Mouse (Mus musculus) liver, embryonic 14.5 days (tissue): ENCODE data around the gene 4930451I11Rik. TPM values are rescaled to one million over a fixed set of nuclear protein-coding genes. Genes with fewer than 3 reads are reported as not detected.

Source experiments
- ATAC-seq: fragments of 200-750 bp; cut with Nextera tagmentation; 2 replicates; pipeline ENCODE4 v1.8.0; 2017; ENCODE audit warnings: moderate number of reproducible peaks, mild to moderate bottlenecking, moderate library complexity; ENCODE audit not compliant: insufficient read depth
- DNase-seq, 3 experiments: peaks; one replicate each; pipeline ENCODE4 v3.0.0-alpha.2; 2012 to 2013; ENCODE audit warnings: low read depth in 3 of 3, low spot score in 3 of 3
- H3K27ac ChIP-seq: fragments of 300-500 bp; sonication (generic); 2 replicates; pipeline ENCODE4 v1.5.1; 2014; ENCODE audit warnings: moderate library complexity, mild to moderate bottlenecking, control low read depth, inconsistent platforms
- H3K27me3 ChIP-seq: fragments of 300-500 bp; sonication (generic); 2 replicates; pipeline ENCODE4 v1.6.1; 2014; ENCODE audit warnings: mild to moderate bottlenecking, low read length, moderate library complexity; ENCODE audit not compliant: control insufficient read depth, insufficient read depth
- H3K36me3 ChIP-seq: fragments of 300-500 bp; sonication (generic); replicated peaks from 2 replicates; pipeline ENCODE4 v1.6.1; 2014; ENCODE audit warnings: low read depth; ENCODE audit not compliant: control insufficient read depth, insufficient read depth
- H3K4me1 ChIP-seq, 2 experiments: fragments of 200-500 bp in 1 of 2; fragments of 300-500 bp in 1 of 2; sonication (generic) in 1 of 2; replicated peaks; 2 replicates each; pipeline ENCODE4 v1.6.1; 2012 to 2014; ENCODE audit warnings: antibody characterized with exemption in 1 of 2, inconsistent platforms in 1 of 2, low read length in 1 of 2; ENCODE audit not compliant: control insufficient read depth in 2 of 2, insufficient read depth in 2 of 2
- H3K4me2 ChIP-seq: fragments of 300-500 bp; sonication (generic); 2 replicates; pipeline ENCODE4 v1.6.1; 2014; ENCODE audit warnings: low read depth, mild to moderate bottlenecking, control low read depth, moderate library complexity
- H3K4me3 ChIP-seq, 2 experiments: fragments of 200-500 bp in 1 of 2; fragments of 300-500 bp in 1 of 2; sonication (generic) in 1 of 2; 2 replicates each; pipeline ENCODE4 v1.5.1; 2012 to 2014; ENCODE audit warnings: low read depth in 2 of 2, low read length in 2 of 2, mild to moderate bottlenecking in 2 of 2, control low read depth in 1 of 2, inconsistent platforms in 1 of 2, moderate library complexity in 1 of 2; ENCODE audit not compliant: insufficient read depth in 1 of 2
- H3K9ac ChIP-seq: fragments of 300-500 bp; sonication (generic); replicated peaks from 2 replicates; pipeline ENCODE4 v1.6.1; 2014; ENCODE audit warnings: mild to moderate bottlenecking, control low read depth, moderate library complexity
- H3K9me3 ChIP-seq: fragments of 300-500 bp; sonication (generic); 2 replicates; pipeline ENCODE4 v1.6.1; 2016; ENCODE audit warnings: low read length, mixed read lengths; ENCODE audit not compliant: control insufficient read depth
- CTCF ChIP-seq: IDR thresholded peaks from 2 replicates; pipeline ENCODE4 v1.5.1; 2016; ENCODE audit warnings: antibody characterized with exemption, low read depth, control low read depth
- EP300 ChIP-seq: IDR thresholded peaks from 2 replicates; pipeline ENCODE4 v1.6.1; 2016; ENCODE audit warnings: antibody characterized with exemption, low read depth
- WGBS: fragments of 180-500 bp; shearing (Covaris S2); extraction: QIAGEN DNeasy Blood & Tissue Kit; methylation state at CpG from one replicate; pipeline ENCODE4 v1.1.7; 2014; ENCODE audit not compliant: insufficient replicate concordance; 5-methylcytosine and 5-hydroxymethylcytosine counted together
- polyA plus RNA-seq, 2 experiments: library from polyadenylated mRNA; depleted of rRNA in 1 of 2; stranded (reverse) in 1 of 2; unstranded in 1 of 2; fragments of >200 nt; fragmentation: Nextera tagmentation in 1 of 2; extraction: Ambion mirVana in 1 of 2; gene quantifications; 2 replicates each; pipeline versions ENCODE4 v1.2.1 to v1.2.3; 2012 to 2014

4930451I11Rik gene
- polyA plus RNA-seq, 2 experiments: not detected

DNA sequence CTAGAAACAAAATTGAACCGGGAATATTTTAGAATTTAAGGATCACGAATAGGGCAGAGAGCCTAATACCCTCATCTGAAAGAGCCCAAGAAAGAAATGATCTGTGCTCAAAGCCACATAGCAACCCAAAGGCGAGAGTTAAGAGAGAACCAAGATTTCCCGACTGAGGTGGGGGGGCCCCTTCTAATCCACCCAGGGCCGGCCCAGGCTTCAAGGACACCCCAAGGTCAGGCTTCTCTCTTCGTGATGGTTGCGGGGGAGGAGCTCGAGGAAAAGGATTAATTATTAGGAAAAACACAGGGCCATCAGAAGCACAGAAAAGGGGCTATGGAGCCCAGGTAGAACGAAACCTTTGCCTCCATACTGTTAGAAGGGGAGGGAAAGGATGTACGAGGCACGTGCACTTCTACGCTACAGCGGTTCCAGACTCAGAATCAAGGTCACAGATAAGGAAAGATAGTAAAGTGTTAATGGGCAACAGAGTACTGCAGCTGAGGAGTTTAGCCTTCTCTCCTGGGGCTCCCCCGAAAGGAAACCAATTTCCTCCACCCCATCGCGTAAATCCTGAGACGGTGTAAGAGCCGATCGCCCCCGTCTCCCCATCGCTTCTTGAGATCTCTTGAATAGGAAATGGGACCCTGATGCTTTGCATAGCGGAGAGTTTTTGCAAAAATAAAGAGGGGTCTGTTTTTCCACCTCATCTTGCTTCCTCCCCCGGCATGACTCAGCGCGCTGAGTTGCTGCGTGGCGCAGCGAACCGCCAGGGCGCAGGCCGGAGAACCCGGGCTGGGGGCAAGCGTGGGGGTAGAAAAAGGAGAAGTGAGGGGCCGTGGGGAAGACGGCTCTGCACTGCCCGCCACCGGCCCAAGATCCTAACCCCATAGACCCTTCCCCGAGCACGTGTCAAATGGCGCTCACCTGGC is 33.1 kb downstream of the 4930451I11Rik start:
- peak overlapping the region; percentile 99 for H3K4me2 ChIP-seq
- peaks cover 21% of the 10 kb centered on the region for H3K36me3 ChIP-seq
- H3K27me3 ChIP-seq: no peaks in the 10 kb centered on the region
- no peaks in the 10 kb centered on the region for H3K9me3 ChIP-seq
- DNase-seq (no peak), ATAC-seq (peak; percentile 52)
- H3K9ac ChIP-seq: peak overlapping the region; percentile 81
- TF ChIP-seq EP300 (no peak), CTCF (no peak; the same call in 1 of the 2 replicates)
- H3K4me1 ChIP-seq: peaks cover 13 to 23% of the 10 kb centered on the region in 2 experiments
- peak overlapping the region; percentile 84 for H3K27ac ChIP-seq
- WGBS: under 1% methylated on average over 40 of the region's 40 CpGs
- peak overlapping the region; percentile 70 to 72 for H3K4me3 ChIP-seq

DNA sequence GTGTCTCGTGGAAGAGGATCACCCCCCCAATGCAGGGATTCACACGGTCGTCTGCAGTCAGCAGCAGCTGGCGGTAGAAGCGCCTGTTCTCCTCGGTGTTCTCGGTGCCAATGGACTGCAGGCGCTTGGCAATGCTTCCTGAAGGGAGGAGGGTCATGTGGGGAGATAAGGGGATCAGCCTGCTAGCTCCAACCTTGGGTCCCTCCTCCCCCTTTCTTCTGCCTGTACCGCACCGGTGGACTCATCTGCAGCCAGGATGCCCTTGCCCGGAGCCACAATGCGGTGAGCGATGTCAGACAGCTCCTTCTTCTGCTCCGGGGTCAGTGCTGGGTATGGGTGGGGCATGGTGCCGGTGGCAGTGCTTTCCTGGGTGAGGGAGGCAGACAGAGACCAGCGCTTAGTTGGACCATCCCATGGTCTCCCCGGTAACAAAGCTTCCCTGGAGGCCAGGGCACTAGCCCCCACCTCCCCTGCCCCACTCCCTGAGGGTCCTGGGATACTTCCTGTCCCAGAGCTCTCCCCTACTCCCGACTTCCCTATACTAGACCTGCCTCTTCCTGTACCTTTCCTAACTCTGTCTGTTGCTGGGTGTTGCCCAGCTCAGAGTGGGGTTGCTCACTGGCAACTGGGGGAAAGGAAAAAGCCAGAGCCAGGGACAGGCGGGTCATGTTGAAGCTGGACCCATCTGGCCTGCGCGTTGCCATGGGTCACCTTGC is 33.9 kb downstream of the 4930451I11Rik start, which contains the start of gene Fam57b:
Gene Fam57b, plus strand, starts transcription at position 258 of the 716 bp plus-strand sequence.
- ATAC-seq: no peak

DNA sequence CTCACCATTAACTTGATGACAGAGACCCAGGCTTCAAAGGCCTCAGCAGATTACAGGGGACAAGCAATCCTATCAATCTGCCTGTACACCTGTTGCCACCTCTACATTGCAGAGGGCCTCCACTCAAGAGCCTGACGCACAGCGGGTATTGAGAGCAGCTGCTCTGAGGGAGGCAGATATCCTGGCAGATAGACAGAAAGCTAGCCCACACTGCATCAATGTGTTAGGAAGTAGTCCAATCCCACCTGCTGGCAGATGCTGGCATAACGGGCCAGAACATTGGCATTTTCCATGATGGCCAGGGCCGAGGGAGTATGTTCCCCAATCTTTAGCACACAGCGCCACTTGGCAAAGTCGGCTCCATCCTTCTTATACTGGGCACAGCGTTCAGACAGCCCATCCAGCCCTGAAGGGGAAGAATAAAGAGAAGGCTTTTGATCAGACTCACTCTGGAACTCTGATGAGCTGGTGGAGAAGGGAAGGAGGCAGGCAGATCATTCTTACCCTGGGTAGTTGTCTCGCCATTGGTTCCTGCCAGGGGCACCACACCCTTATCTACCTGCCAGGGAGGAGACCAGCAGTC is 35.0 kb downstream of the 4930451I11Rik start:
- H3K36me3 ChIP-seq: peaks cover 21% of the 10 kb centered on the region
- H3K4me2 ChIP-seq: no peak overlapping the region
- no peak for TF ChIP-seq EP300
- peak; percentile 66 for TF ChIP-seq CTCF
- no peak overlapping the region for H3K9ac ChIP-seq
- no peaks in the 10 kb centered on the region for H3K27me3 ChIP-seq
- peaks cover 19 to 29% of the 10 kb centered on the region in 2 experiments for H3K4me1 ChIP-seq
- H3K9me3 ChIP-seq: no peaks in the 10 kb centered on the region
- no peak overlapping the region for H3K27ac ChIP-seq
- WGBS: 72% methylated on average over 8 of the region's 8 CpGs
- H3K4me3 ChIP-seq: no peak overlapping the region
- no peak for DNase-seq
- no peak for ATAC-seq

More for the DNA sequence above, 33.9 kb downstream of the 4930451I11Rik start, which contains the start of gene Fam57b:
- Histone ChIP-seq H3K36me3 (peaks cover 21% of the 10 kb centered on the region), H3K9me3 (no peaks in the 10 kb centered on the region), H3K4me1 (peaks cover 19 to 27% of the 10 kb centered on the region in 2 experiments), H3K27ac (peak within 1 kb of the TSS; percentile 84), H3K9ac (peak within 1 kb of the TSS; percentile 81), H3K27me3 (no peaks in the 10 kb centered on the region), H3K4me2 (peak within 1 kb of the TSS; percentile 99), H3K4me3 (peak within 1 kb of the TSS; percentile 70 to 72)
- WGBS: 7% methylated on average over 21 of the region's 21 CpGs
- TF ChIP-seq EP300: no peak
- TF ChIP-seq CTCF: no peak
- DNase-seq: no peak

DNA sequence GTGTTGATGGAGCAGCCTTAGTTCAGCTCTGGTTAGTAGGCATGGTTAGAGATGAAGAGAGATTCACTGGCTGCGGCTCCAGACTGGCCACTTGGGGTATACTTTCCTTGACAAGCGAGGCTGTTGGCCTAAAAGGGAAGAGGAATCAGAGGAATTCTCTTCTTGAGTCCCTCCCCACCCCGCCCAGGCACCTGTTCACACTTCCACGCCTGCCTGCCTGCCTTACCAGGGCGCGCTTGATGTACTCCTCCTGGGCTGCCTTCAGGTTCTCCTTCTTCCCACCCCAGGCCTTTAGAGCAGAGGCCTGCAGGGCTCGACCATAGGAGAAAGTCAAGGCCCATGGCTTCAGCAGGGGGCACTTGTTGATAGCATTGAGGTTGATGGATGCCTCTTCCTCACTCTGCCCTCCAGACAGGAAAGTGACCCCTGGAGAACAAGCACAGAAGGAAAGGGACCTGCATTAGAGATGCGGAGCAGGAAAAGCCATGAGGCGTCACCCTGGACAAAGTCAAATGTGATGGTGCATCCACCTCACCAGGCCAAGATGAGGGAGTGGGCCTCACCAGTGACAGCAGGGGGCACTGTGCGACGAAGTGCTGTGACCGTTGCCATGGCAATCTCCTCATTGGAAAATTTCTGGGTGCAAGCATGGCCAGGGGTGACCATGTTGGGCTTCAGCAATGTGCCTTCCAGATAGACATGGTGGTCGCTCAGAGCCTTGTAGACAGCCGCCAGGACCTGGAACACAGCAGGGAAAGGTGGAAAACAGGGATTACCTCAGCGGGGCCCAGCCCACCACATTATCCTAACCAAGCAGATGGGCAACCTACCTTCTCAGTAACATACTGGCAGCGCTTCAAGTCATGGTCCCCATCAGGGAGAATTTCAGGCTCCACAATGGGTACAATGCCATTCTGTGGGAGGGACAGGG is 35.8 kb downstream of the 4930451I11Rik start:
- no peaks in the 10 kb centered on the region for H3K9me3 ChIP-seq
- H3K36me3 ChIP-seq: peaks cover 23% of the 10 kb centered on the region
- H3K4me1 ChIP-seq: peaks cover 24 to 34% of the 10 kb centered on the region in 2 experiments
- H3K4me2 ChIP-seq: no peak overlapping the region
- H3K27ac ChIP-seq: no peak overlapping the region
- peak; percentile 53 for TF ChIP-seq CTCF
- TF ChIP-seq EP300: no peak
- ATAC-seq (no peak), DNase-seq (no peak)
- H3K9ac ChIP-seq: no peak overlapping the region
- no peaks in the 10 kb centered on the region for H3K27me3 ChIP-seq
- WGBS: 80% methylated on average over 16 of the region's 16 CpGs
- no peak overlapping the region for H3K4me3 ChIP-seq
